Mouse (Mus musculus) neural tube, embryonic 11.5 days (tissue): ENCODE results near the gene Mfsd4b1. TPM values are rescaled to one million over a fixed set of nuclear protein-coding genes. Genes with fewer than 3 reads are reported as not detected.
A peak's percentile ranks its signal among the peaks of the same experiment; 100 is the strongest.

Experiments
- ATAC-seq: fragments of 200-750 bp; cut with Nextera tagmentation; 2 replicates; pipeline ENCODE4 v1.8.0; 2017; ENCODE audit warnings: moderate number of reproducible peaks, mild to moderate bottlenecking, moderate TSS enrichment, moderate library complexity; ENCODE audit not compliant: insufficient read depth, low FRiP score, low TSS enrichment
- DNase-seq: peaks from one replicate; pipeline ENCODE4 v3.0.0-alpha.2; 2015; ENCODE audit warnings: low spot score
- H3K27ac ChIP-seq: fragments of 300-500 bp; sonication (generic); 2 replicates; pipeline ENCODE4 v1.5.1; 2014; ENCODE audit warnings: low read depth, mild to moderate bottlenecking, low read length
- H3K27me3 ChIP-seq: fragments of 300-500 bp; sonication (generic); 2 replicates; pipeline ENCODE4 v1.6.1; 2014; ENCODE audit warnings: mild to moderate bottlenecking, low read length, mixed read lengths; ENCODE audit not compliant: control insufficient read depth, insufficient read depth
- H3K36me3 ChIP-seq: fragments of 300-500 bp; sonication (generic); 2 replicates; pipeline ENCODE4 v1.6.1; 2014; ENCODE audit warnings: mild to moderate bottlenecking, low read length, moderate library complexity, mixed read lengths; ENCODE audit not compliant: control insufficient read depth, insufficient read depth
- H3K4me1 ChIP-seq: fragments of 300-500 bp; sonication (generic); 2 replicates; pipeline ENCODE4 v1.6.1; 2014; ENCODE audit warnings: low read length, mixed read lengths; ENCODE audit not compliant: control insufficient read depth, insufficient read depth
- H3K4me2 ChIP-seq: fragments of 300-500 bp; sonication (generic); 2 replicates; pipeline ENCODE4 v1.6.1; 2014; ENCODE audit warnings: low read depth, mild to moderate bottlenecking, moderate library complexity
- H3K4me3 ChIP-seq: fragments of 300-500 bp; sonication (generic); 2 replicates; pipeline ENCODE4 v1.5.1; 2014; ENCODE audit warnings: low read depth, low read length
- H3K9ac ChIP-seq: fragments of 300-500 bp; sonication (generic); 2 replicates; pipeline ENCODE4 v1.6.1; 2014; ENCODE audit warnings: mild to moderate bottlenecking, low read length
- H3K9me3 ChIP-seq: fragments of 300-500 bp; sonication (generic); 2 replicates; pipeline ENCODE4 v1.6.1; 2016; ENCODE audit warnings: low read length; ENCODE audit not compliant: control insufficient read depth
- WGBS: fragments of 180-500 bp; shearing (Covaris S2); extraction: QIAGEN DNeasy Blood & Tissue Kit; methylation state at CpG from one replicate; pipeline ENCODE4 v1.1.7; 2014; 5-methylcytosine and 5-hydroxymethylcytosine counted together
- polyA plus RNA-seq: library from polyadenylated mRNA; unstranded; fragments of >200 nt; fragmentation: Nextera tagmentation; extraction: Ambion mirVana; gene quantifications from 2 replicates; pipeline ENCODE4 v1.2.1, GENCODE M21; 2014

Gene Mfsd4b1
- polyA plus RNA-seq: not detected in 2 replicates

DNA sequence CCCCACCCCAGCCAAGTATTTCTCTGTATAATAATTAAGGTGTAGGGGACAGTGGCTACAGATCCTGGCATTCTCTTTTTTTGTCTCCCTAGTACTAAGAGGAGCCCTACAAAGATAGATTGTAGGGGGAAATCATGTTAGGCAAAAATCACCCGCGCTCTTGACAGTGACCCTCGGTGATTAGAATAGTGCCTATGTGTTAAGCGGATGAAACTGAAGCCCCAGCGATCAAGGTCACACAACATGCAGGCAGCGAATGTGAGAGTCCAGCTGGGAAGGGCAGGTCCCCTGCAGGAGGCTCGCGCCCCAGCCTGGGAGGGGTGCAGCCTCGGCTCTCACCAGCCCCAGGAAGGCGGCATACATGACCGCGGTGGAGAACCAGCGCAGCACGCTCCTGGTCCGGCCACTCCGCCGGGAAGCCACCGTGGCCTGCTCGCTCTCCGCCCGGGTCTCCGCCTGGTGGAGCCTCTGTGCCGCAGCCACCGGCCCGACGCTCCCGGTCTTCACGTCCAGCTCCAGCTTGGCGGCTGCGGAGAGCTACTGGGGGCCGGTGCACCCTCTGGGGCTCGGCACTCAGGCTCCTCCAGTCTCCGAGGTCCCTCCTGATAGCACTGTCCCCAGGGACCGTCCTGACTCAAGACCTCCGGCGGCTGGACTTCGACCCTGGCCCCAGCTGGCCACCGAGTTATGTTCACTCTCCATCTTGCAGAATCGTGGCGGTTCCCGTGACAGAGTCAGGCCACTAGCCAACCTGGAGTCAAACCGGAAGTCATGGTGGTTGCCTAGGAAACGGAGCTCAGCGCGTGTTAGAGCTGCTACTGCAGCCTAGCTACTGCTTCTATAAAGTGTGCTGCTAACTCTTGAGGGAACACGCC is at the start of gene Mfsd4b1:
TSS of gene Mfsd4b1 (minus strand) at position 715 of the 875 bp plus-strand sequence.
- DNase-seq (peak; percentile 86), ATAC-seq (peak; percentile 97)
- WGBS: under 1% methylated on average over 40 of the region's 46 CpGs
- H3K4me2 ChIP-seq: peak within 1 kb of the TSS; percentile 93
- no peaks in the 10 kb centered on the region for H3K27me3 ChIP-seq
- no peaks in the 10 kb centered on the region for H3K4me1 ChIP-seq
- peak within 1 kb of the TSS; percentile 57 for H3K9ac ChIP-seq
- H3K9me3 ChIP-seq: no peaks in the 10 kb centered on the region
- H3K36me3 ChIP-seq: no peaks in the 10 kb centered on the region
- H3K4me3 ChIP-seq: peak within 1 kb of the TSS; percentile 60
- H3K27ac ChIP-seq: peak within 1 kb of the TSS; percentile 56; the same call in 1 of the 2 replicates

- no peak overlapping the region for H3K9ac ChIP-seq
- ATAC-seq (no peak), DNase-seq (no peak)
- no peak overlapping the region for H3K4me2 ChIP-seq
- no peaks in the 10 kb centered on the region for H3K9me3 ChIP-seq
- WGBS: 93% methylated on average over 6 of the region's 6 CpGs
- H3K27me3 ChIP-seq: no peaks in the 10 kb centered on the region
- H3K4me1 ChIP-seq: peaks cover 2% of the 10 kb centered on the region
- no peak overlapping the region for H3K27ac ChIP-seq
- no peaks in the 10 kb centered on the region for H3K36me3 ChIP-seq
- no peak overlapping the region for H3K4me3 ChIP-seq
These were observed 48.5 kb upstream of the Mfsd4b1 start for GRCm38 (mm10) chr10:40073608-40074007.

- Histone ChIP-seq H3K4me3 (no peak overlapping the region), H3K9ac (no peak overlapping the region), H3K9me3 (no peaks in the 10 kb centered on the region), H3K36me3 (no peaks in the 10 kb centered on the region), H3K4me1 (peaks cover 2% of the 10 kb centered on the region), H3K27me3 (no peaks in the 10 kb centered on the region), H3K4me2 (no peak overlapping the region), H3K27ac (no peak overlapping the region)
- ATAC-seq: no peak
- WGBS: 39% methylated on average over 9 of the region's 9 CpGs
- no peak for DNase-seq
These were observed 45.6 kb upstream of the Mfsd4b1 start for GRCm38 (mm10) chr10:40070684-40071083.

- Histone ChIP-seq H3K4me3 (no peak overlapping the region), H3K4me1 (peaks cover 2% of the 10 kb centered on the region), H3K36me3 (no peaks in the 10 kb centered on the region), H3K9me3 (no peaks in the 10 kb centered on the region), H3K27ac (no peak overlapping the region), H3K4me2 (no peak overlapping the region), H3K9ac (no peak overlapping the region), H3K27me3 (no peaks in the 10 kb centered on the region)
- WGBS: 44% methylated on average over 4 of the region's 4 CpGs
- ATAC-seq (no peak), DNase-seq (no peak)
These were observed 44.2 kb upstream of the Mfsd4b1 start for GRCm38 (mm10) chr10:40069270-40069669.

GRCm38 (mm10) chr10:40068595-40068994 is 43.5 kb upstream of the Mfsd4b1 start:
- 70% methylated on average over 10 of the region's 10 CpGs for WGBS
- Histone ChIP-seq H3K27ac (no peak overlapping the region), H3K4me1 (peaks cover 2% of the 10 kb centered on the region), H3K9ac (no peak overlapping the region), H3K36me3 (no peaks in the 10 kb centered on the region), H3K4me3 (no peak overlapping the region), H3K9me3 (no peaks in the 10 kb centered on the region), H3K4me2 (no peak overlapping the region), H3K27me3 (no peaks in the 10 kb centered on the region)
- no peak for ATAC-seq
- no peak for DNase-seq

GRCm38 (mm10) chr10:40067529-40067928 is 42.5 kb upstream of the Mfsd4b1 start:
- Histone ChIP-seq H3K4me1 (peaks cover 2% of the 10 kb centered on the region), H3K4me3 (no peak overlapping the region), H3K9ac (no peak overlapping the region), H3K9me3 (no peaks in the 10 kb centered on the region), H3K4me2 (no peak overlapping the region), H3K27me3 (no peaks in the 10 kb centered on the region), H3K27ac (no peak overlapping the region), H3K36me3 (no peaks in the 10 kb centered on the region)
- 18% methylated on average over 1 of the region's 1 CpGs for WGBS
- ATAC-seq: no peak
- DNase-seq: no peak

- no peak overlapping the region for H3K9ac ChIP-seq
- no peaks in the 10 kb centered on the region for H3K36me3 ChIP-seq
- no peak overlapping the region for H3K27ac ChIP-seq
- peaks cover 2% of the 10 kb centered on the region for H3K4me1 ChIP-seq
- H3K9me3 ChIP-seq: no peaks in the 10 kb centered on the region
- H3K4me3 ChIP-seq: no peak overlapping the region
- ATAC-seq (no peak), DNase-seq (no peak)
- 43% methylated on average over 1 of the region's 1 CpGs for WGBS
- no peaks in the 10 kb centered on the region for H3K27me3 ChIP-seq
- H3K4me2 ChIP-seq: no peak overlapping the region
These were observed 42.0 kb upstream of the Mfsd4b1 start for GRCm38 (mm10) chr10:40067071-40067470.

DNA sequence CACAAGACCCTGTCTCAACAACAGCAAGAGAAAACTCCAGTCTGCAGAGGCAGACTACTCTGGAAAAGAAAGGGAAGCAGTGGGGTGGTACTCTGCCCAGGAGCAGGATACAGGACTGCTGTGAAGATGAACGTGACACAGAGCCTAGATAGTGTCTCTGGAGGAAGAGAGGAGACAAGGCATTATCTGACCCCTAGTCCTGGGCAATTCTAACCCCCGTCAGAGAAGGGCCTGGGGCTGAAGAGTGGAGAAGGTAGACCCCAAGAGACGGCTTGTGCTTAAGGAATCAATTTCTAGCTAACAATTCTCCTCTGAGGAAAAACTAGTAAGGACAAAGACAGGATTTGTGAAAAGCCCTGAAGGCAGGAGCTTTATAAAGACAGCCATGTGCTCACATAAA is 40.3 kb upstream of the Mfsd4b1 start:
- no peak overlapping the region for H3K27ac ChIP-seq
- DNase-seq: no peak
- no peak overlapping the region for H3K9ac ChIP-seq
- no peaks in the 10 kb centered on the region for H3K9me3 ChIP-seq
- H3K4me1 ChIP-seq: no peaks in the 10 kb centered on the region; the same call in 1 of the 2 replicates
- H3K27me3 ChIP-seq: no peaks in the 10 kb centered on the region
- no peaks in the 10 kb centered on the region for H3K36me3 ChIP-seq
- H3K4me3 ChIP-seq: no peak overlapping the region
- 60% methylated on average over 3 of the region's 3 CpGs for WGBS
- no peak overlapping the region for H3K4me2 ChIP-seq
- ATAC-seq: no peak

DNA sequence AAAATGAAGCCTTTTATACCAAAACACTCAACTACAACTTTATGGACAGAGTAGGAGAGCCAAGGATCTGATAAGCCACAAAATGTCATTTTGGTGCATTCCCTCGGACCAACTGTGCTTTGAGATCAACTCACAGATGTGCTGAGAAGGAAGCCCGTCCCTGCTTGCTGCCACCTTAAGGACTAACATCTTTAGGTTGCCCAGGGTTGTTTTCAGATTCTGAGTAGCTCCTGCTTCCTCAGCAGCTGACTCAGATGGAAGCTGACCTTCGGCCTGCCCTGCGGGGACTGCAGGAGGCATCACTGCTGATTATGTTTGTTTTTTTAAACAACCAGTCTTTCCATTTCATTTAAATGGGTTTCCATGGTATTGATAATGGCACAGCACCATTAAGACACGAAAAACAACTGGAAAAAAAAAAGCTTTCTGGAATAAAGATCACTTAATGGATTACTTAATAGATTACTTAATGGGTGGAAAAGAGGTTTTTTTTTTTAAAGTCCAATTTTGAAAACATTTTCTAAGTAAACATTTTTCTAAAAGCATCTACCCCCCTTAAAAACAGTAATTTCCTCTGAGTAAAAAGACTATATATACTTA is 38.3 kb upstream of the Mfsd4b1 start:
- Histone ChIP-seq H3K36me3 (no peaks in the 10 kb centered on the region), H3K9ac (no peak overlapping the region), H3K27me3 (no peaks in the 10 kb centered on the region), H3K27ac (no peak overlapping the region), H3K9me3 (no peaks in the 10 kb centered on the region), H3K4me3 (no peak overlapping the region), H3K4me2 (no peak overlapping the region), H3K4me1 (no peaks in the 10 kb centered on the region)
- no peak for DNase-seq
- no peak for ATAC-seq
- 17% methylated on average over 5 of the region's 5 CpGs for WGBS
